ENCODE assay signal across 10 mouse cellular contexts in the genomic region with DNA sequence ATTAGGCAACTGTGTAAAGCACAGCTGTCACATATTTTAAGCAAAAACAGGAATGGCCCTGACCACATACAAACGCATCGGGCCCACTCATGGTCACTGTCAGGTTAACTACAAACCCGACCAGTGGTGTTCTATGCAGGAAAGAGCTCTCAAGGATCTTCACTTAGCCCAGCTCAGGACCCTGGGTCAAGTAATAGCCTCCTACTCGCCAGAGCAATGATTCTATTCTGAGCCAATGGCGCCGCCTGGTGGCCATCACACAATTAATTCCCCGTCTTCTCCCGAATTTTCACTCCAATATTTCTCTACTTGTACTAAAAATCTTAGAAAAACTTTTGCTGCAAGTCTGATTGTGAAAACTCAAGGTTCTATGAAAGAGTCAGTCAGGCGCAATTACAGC. TPM values are rescaled to one million over a fixed set of nuclear protein-coding genes. Genes with fewer than 3 reads are reported as not detected.
DNase-seq lines count a peak whose midpoint lies in the region; ATAC-seq and TF ChIP-seq lines count a peak whose summit lies in the region.
"Had no signal": no experiment of that assay in that cellular context is flagged by ENCODE, and none has a peak within 500 bp of the region (broad histone marks: within the 10 kb centered on the region; RNA-seq: fewer than 3 reads in every experiment).

No protein-coding gene starts in this region.

- H3K9me3 ChIP-seq in intestine, embryonic 14.5 days (ENCODE audit: control insufficient read depth, low read length): no peaks in the 10 kb centered on the region
- no peaks in the 10 kb centered on the region for H3K9me3 ChIP-seq in intestine, embryonic 16.5 days (ENCODE audit: control insufficient read depth, low read length)
- H3K9me3 ChIP-seq in midbrain, embryonic 16.5 days (replicated peaks; ENCODE audit: control insufficient read depth, low read length, poor library complexity, severe bottlenecking): no peaks in the 10 kb centered on the region
- H3K9me3 ChIP-seq: embryonic facial prominence, embryonic 12.5 days; limb, embryonic 13.5 days had no signal

- H3K4me1 ChIP-seq in intestine, embryonic 14.5 days (replicated peaks; ENCODE audit: control insufficient read depth, insufficient read depth, low read length): no peaks in the 10 kb centered on the region
- H3K4me1 ChIP-seq in intestine, embryonic 16.5 days (ENCODE audit: control insufficient read depth, insufficient read depth, low read length): no peaks in the 10 kb centered on the region
- H3K4me1 ChIP-seq in midbrain, embryonic 16.5 days (ENCODE audit: control insufficient read depth, insufficient read depth, low read length): no peaks in the 10 kb centered on the region
- H3K4me1 ChIP-seq: embryonic facial prominence, embryonic 12.5 days; limb, embryonic 13.5 days had no signal

- peak; percentile 61; the same call in 1 of the 2 replicates for TF ChIP-seq CTCF in brain, embryonic 14.5 days (IDR thresholded peaks at IDR 0.05; ENCODE audit: borderline replicate concordance, extremely low read depth, insufficient read depth, insufficient read length)

- peak; percentile 87 for DNase-seq in intestine, embryonic 14.5 days (ENCODE audit: low spot score)
- DNase-seq in ES-CJ7 (ENCODE audit: low read depth, low spot score): peak; percentile 44
- DNase-seq in brain, embryonic 14.5 days (ENCODE audit: low read depth): peak; percentile 65
- DNase-seq in fibroblast of lung, adult 2 months (ENCODE audit: low read depth): peak; percentile 50
- peak; percentile 37 to 89 for DNase-seq in kidney, postnatal 36 days
- DNase-seq in urinary bladder, postnatal 25 days (ENCODE audit: low spot score): peak; percentile 71

- TF ChIP-seq POLR2A in brain, embryonic 14.5 days (IDR thresholded peaks at IDR 0.05; ENCODE audit: borderline replicate concordance, extremely low read depth, insufficient read depth, insufficient read length, poor library complexity, severe bottlenecking): no peak

- no peak overlapping the region for H3K4me3 ChIP-seq in intestine, embryonic 14.5 days (ENCODE audit: low read depth, low read length)
- H3K4me3 ChIP-seq in intestine, embryonic 16.5 days (ENCODE audit: low read length): no peak overlapping the region
- no peak overlapping the region for H3K4me3 ChIP-seq in midbrain, embryonic 16.5 days (ENCODE audit: low read depth, low read length)
- H3K4me3 ChIP-seq: embryonic facial prominence, embryonic 12.5 days; limb, embryonic 13.5 days had no signal

- no peaks in the 10 kb centered on the region for H3K36me3 ChIP-seq in intestine, embryonic 14.5 days (ENCODE audit: control insufficient read depth, insufficient read depth, low read length)
- no peaks in the 10 kb centered on the region for H3K36me3 ChIP-seq in intestine, embryonic 16.5 days (ENCODE audit: control insufficient read depth, insufficient read depth, low read length)
- H3K36me3 ChIP-seq in midbrain, embryonic 16.5 days (ENCODE audit: control insufficient read depth, insufficient read depth, low read length): peaks cover 5% of the 10 kb centered on the region; the same call in 1 of the 2 replicates
- H3K36me3 ChIP-seq: embryonic facial prominence, embryonic 12.5 days; limb, embryonic 13.5 days had no signal

- 22% methylated on average over 9 of the region's 9 CpGs for WGBS in intestine, embryonic 14.5 days
- 25% methylated on average over 9 of the region's 9 CpGs for WGBS in intestine, embryonic 16.5 days
- 24% methylated on average over 9 of the region's 9 CpGs for WGBS in midbrain, embryonic 16.5 days

- no peak overlapping the region for H3K4me2 ChIP-seq in intestine, embryonic 14.5 days (ENCODE audit: low read length)
- no peak overlapping the region for H3K4me2 ChIP-seq in intestine, embryonic 16.5 days (ENCODE audit: low read depth, low read length)
- H3K4me2 ChIP-seq in midbrain, embryonic 16.5 days (ENCODE audit: low read length): no peak overlapping the region
- H3K4me2 ChIP-seq: embryonic facial prominence, embryonic 12.5 days; limb, embryonic 13.5 days had no signal

- H3K9ac ChIP-seq in intestine, embryonic 14.5 days (ENCODE audit: low read length): no peak overlapping the region
- H3K9ac ChIP-seq in intestine, embryonic 16.5 days (ENCODE audit: low read depth, low read length): no peak overlapping the region
- H3K9ac ChIP-seq in midbrain, embryonic 16.5 days (ENCODE audit: low read depth, low read length): no peak overlapping the region
- H3K9ac ChIP-seq: embryonic facial prominence, embryonic 12.5 days; limb, embryonic 13.5 days had no signal

- 0 out of 2 replicates have a peak, but pooled peaks have one; percentile 50 for ATAC-seq in intestine, embryonic 14.5 days (replicated peaks; ENCODE audit: low FRiP score, low TSS enrichment, low read depth)
- no peak for ATAC-seq in intestine, embryonic 16.5 days
- 0 out of 2 replicates have a peak, but pooled peaks have one; percentile 42 for ATAC-seq in midbrain, embryonic 16.5 days

- no peaks in the 10 kb centered on the region for H3K27me3 ChIP-seq in intestine, embryonic 14.5 days (replicated peaks; ENCODE audit: control insufficient read depth, insufficient read depth, low read length)
- H3K27me3 ChIP-seq in intestine, embryonic 16.5 days (replicated peaks; ENCODE audit: control insufficient read depth, insufficient read depth, low read length): no peaks in the 10 kb centered on the region
- no peaks in the 10 kb centered on the region for H3K27me3 ChIP-seq in midbrain, embryonic 16.5 days (ENCODE audit: control insufficient read depth, insufficient read depth, low read depth, low read length)
- H3K27me3 ChIP-seq: embryonic facial prominence, embryonic 12.5 days; limb, embryonic 13.5 days had no signal

- no peak overlapping the region for H3K27ac ChIP-seq in intestine, embryonic 14.5 days (ENCODE audit: low read depth)
- H3K27ac ChIP-seq in intestine, embryonic 16.5 days (ENCODE audit: low read length): no peak overlapping the region
- no peak overlapping the region for H3K27ac ChIP-seq in midbrain, embryonic 16.5 days (ENCODE audit: low read length)
- H3K27ac ChIP-seq: embryonic facial prominence, embryonic 12.5 days; limb, embryonic 13.5 days had no signal

RNA-seq across cellular contexts. Expression of a gene that starts 21.3 kb away (rescaled TPM):
- polyA plus RNA-seq in intestine, embryonic 14.5 days (2014; fragmentation: Nextera tagmentation; extraction: Ambion mirVana): 17.5 and 18.0 TPM in 2 replicates
- polyA plus RNA-seq in intestine, embryonic 16.5 days (2015; fragmentation: Nextera tagmentation; extraction: Ambion mirVana): 10.6 and 10.8 TPM in 2 replicates
- 120 and 122 TPM in 2 replicates for polyA plus RNA-seq in brain, embryonic 14.5 days (2012; rRNA removed)
- 255 and 297 TPM in 2 replicates for polyA plus RNA-seq in midbrain, embryonic 16.5 days (2015; fragmentation: Nextera tagmentation; extraction: Ambion mirVana)

RNA-seq across cellular contexts. Expression of a gene that starts 40.8 kb away (rescaled TPM):
- polyA plus RNA-seq in intestine, embryonic 14.5 days (2014; fragmentation: Nextera tagmentation; extraction: Ambion mirVana): 4.7 and 5.2 TPM in 2 replicates
- polyA plus RNA-seq in intestine, embryonic 16.5 days (2015; fragmentation: Nextera tagmentation; extraction: Ambion mirVana): 17.9 and 18.1 TPM in 2 replicates
- polyA plus RNA-seq in brain, embryonic 14.5 days (2012; rRNA removed): 13.5 and 18.0 TPM in 2 replicates
- polyA plus RNA-seq in midbrain, embryonic 16.5 days (2015; fragmentation: Nextera tagmentation; extraction: Ambion mirVana): 4.0 and 6.4 TPM in 2 replicates

RNA-seq across cellular contexts. Expression of a gene that starts 49.2 kb away (rescaled TPM):
- 9.5 and 11.5 TPM in 2 replicates for polyA plus RNA-seq in intestine, embryonic 14.5 days (2014; fragmentation: Nextera tagmentation; extraction: Ambion mirVana)
- polyA plus RNA-seq in intestine, embryonic 16.5 days (2015; fragmentation: Nextera tagmentation; extraction: Ambion mirVana): 7.2 and 8.8 TPM in 2 replicates
- 1.4 and 3.1 TPM in 2 replicates for polyA plus RNA-seq in brain, embryonic 14.5 days (2012; rRNA removed)
- 0.82 and 1.1 TPM in 2 replicates for polyA plus RNA-seq in midbrain, embryonic 16.5 days (2015; fragmentation: Nextera tagmentation; extraction: Ambion mirVana)
